Mouse (Mus musculus) embryonic fibroblast, embryonic 13.5 days (primary cell): ENCODE data around the gene Paqr3.

Experiments
- CTCF ChIP-seq: IDR thresholded peaks from 2 replicates; pipeline ENCODE4 v1.5.1; 2011; ENCODE audit warnings: mild to moderate bottlenecking, control low read depth, low read length, moderate library complexity, borderline replicate concordance; ENCODE audit not compliant: insufficient read depth
- POLR2A ChIP-seq: IDR thresholded peaks from 2 replicates; pipeline ENCODE4 v1.6.1; 2011; ENCODE audit warnings: low read depth, mild to moderate bottlenecking, control low read depth, low read length, moderate library complexity

DNA sequence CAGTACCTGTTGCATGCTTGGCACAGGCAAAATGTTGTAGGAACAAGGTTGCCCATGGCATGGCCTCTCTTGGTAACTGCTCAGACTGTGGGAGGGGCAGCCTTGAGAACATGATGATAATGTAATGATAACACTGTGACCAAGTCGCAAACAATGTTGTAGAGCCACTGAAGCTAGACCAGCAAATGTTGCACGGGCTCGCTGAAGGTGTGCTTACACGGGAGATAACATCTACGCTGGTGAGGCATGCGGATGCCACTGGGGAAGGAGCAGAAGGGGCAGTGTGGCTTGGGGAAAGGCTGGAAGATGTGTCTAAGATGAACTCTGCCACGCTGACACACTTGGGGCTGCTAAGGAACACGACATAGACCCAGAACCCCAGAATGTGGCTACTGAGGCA, 11.4 kb downstream of the Paqr3 start:
- TF ChIP-seq CTCF = no peak
- TF ChIP-seq POLR2A = no peak
